Mouse (Mus musculus) left cerebral cortex, postnatal 25 days (tissue): ENCODE data around the gene 2610028H24Rik. TPM values are rescaled to one million over a fixed set of nuclear protein-coding genes. Genes with fewer than 3 reads are reported as not detected.

ENCODE experiments used
- DNase-seq, 2 experiments: peaks; one replicate each; pipeline ENCODE4 v3.0.0; 2022; ENCODE audit warnings: low spot score in 2 of 2, mixed read lengths in 1 of 2
- intact Hi-C: fragments of 180-260 bp; cut with DNase I; formaldehyde crosslinking; loops from one replicate; pipeline ENCODE4 v1.15.1; 2025
- total RNA-seq, 2 experiments: library from RNA; stranded (reverse); gene quantifications; 2 replicates each; pipeline ENCODE4 v1.2.3; 2021

2610028H24Rik gene
- not detected for total RNA-seq

GRCm38 (mm10) chr10:76448851-76449250 is at the start of gene 2610028H24Rik:
Gene 2610028H24Rik (plus strand): TSS chr10:76449081.
- DNase-seq = no peak
- intact Hi-C loops = no loop called here

- DNase-seq = peak in 1 of 2 experiments; percentile 39
- intact Hi-C loops = no loop called here
Observed at GRCm38 (mm10) chr10:76408520-76408919, 40.4 kb upstream of the 2610028H24Rik start.

- intact Hi-C loops = no loop called here
- DNase-seq = peak; percentile 58 to 79
Observed at GRCm38 (mm10) chr10:76416811-76417210, 32.1 kb upstream of the 2610028H24Rik start.

GRCm38 (mm10) chr10:76425674-76426073 is 23.2 kb upstream of the 2610028H24Rik start:
- intact Hi-C loops = no loop called here
- DNase-seq = no peak

- intact Hi-C loops = no loop called here
- no peak for DNase-seq
Observed at GRCm38 (mm10) chr10:76433925-76434324, 15.0 kb upstream of the 2610028H24Rik start.

- intact Hi-C loops = no loop called here
- DNase-seq = no peak
Observed at GRCm38 (mm10) chr10:76439107-76439890, 9.6 kb upstream of the 2610028H24Rik start.

GRCm38 (mm10) chr10:76440281-76440680 is 8.6 kb upstream of the 2610028H24Rik start, which contains the start of gene AC141477.1:
Gene AC141477.1 (minus strand): TSS chr10:76440444.
- no peak for DNase-seq
- intact Hi-C loops = no loop called here

GRCm38 (mm10) chr10:76442178-76443088 is 6.4 kb upstream of the 2610028H24Rik start, which contains the start of gene Pcnt:
Gene Pcnt (minus strand): TSS chr10:76442786.
- peak; percentile 95 to 98 for DNase-seq
- intact Hi-C loops = loop anchor here (1.0 kb wide), 1 partner anchor 26 kb away; the partner anchor contains the start of gene Mcm3ap

GRCm38 (mm10) chr10:76445996-76446681 is 2.7 kb upstream of the 2610028H24Rik start:
- intact Hi-C loops = no loop called here
- DNase-seq = no peak

GRCm38 (mm10) chr10:76447406-76448229 is 1.3 kb upstream of the 2610028H24Rik start:
- intact Hi-C loops = no loop called here
- DNase-seq = peak in 1 of 2 experiments; percentile 14

GRCm38 (mm10) chr10:76455289-76455688 is 6.4 kb downstream of the 2610028H24Rik start:
- intact Hi-C loops = no loop called here
- peak; percentile 34 to 68 for DNase-seq

GRCm38 (mm10) chr10:76461255-76461654 is 12.4 kb downstream of the 2610028H24Rik start:
- intact Hi-C loops = no loop called here
- no peak for DNase-seq

- DNase-seq = peak; percentile 23 to 59
- intact Hi-C loops = no loop called here
Observed at GRCm38 (mm10) chr10:76462312-76462711, 13.4 kb downstream of the 2610028H24Rik start.

GRCm38 (mm10) chr10:76462721-76463120 is 13.8 kb downstream of the 2610028H24Rik start:
- DNase-seq = no peak
- intact Hi-C loops = no loop called here

- intact Hi-C loops = loop anchor here (1.0 to 5.0 kb wide), 2 partner anchors 26 to 259 kb away; partner anchors contain the start of genes Col6a1 and Pcnt
- peak; percentile 89 to 94 for DNase-seq
Observed at GRCm38 (mm10) chr10:76468203-76469162, 19.6 kb downstream of the 2610028H24Rik start, which contains the start of the genes Mcm3ap and Ybey. Gene Mcm3ap (plus strand): TSS chr10:76468927. Gene Ybey (minus strand): TSS chr10:76469114.

- no peak for DNase-seq
- intact Hi-C loops = no loop called here
Observed at GRCm38 (mm10) chr10:76473759-76474158, 24.9 kb downstream of the 2610028H24Rik start.

GRCm38 (mm10) chr10:76480851-76481250 is 32.0 kb downstream of the 2610028H24Rik start:
- intact Hi-C loops = no loop called here
- DNase-seq = no peak
